Mouse (Mus musculus) ES-E14 (cell line): ENCODE measurements around the gene E2f6. TPM values are rescaled to one million over a fixed set of nuclear protein-coding genes. Genes with fewer than 3 reads are reported as not detected.

ENCODE experiments used
- DNase-seq: peaks from one replicate; pipeline ENCODE4 v3.0.0-alpha.2; 2013; ENCODE audit warnings: low read depth, low spot score
- H3K27ac ChIP-seq: 2 replicates; pipeline ENCODE4 v1.5.1; 2012; ENCODE audit warnings: low read depth, mild to moderate bottlenecking, low read length, moderate library complexity, mixed read lengths; ENCODE audit not compliant: poor library complexity, insufficient read depth, severe bottlenecking
- H3K36me3 ChIP-seq: 2 replicates; pipeline ENCODE4 v1.6.1; 2012; ENCODE audit warnings: mild to moderate bottlenecking, low read length, moderate library complexity, mixed read lengths; ENCODE audit not compliant: control insufficient read depth, poor library complexity, insufficient read depth, severe bottlenecking
- H3K4me1 ChIP-seq, 2 experiments: fragments of 150-350 bp in 1 of 2; sonication (generic) in 1 of 2; 2 replicates each; pipeline ENCODE4 v1.6.1; 2012; ENCODE audit warnings: low read length in 2 of 2, mild to moderate bottlenecking in 1 of 2, mixed read lengths in 1 of 2; ENCODE audit not compliant: control insufficient read depth in 2 of 2, insufficient read depth in 2 of 2, poor library complexity in 1 of 2
- H3K4me3 ChIP-seq, 2 experiments: fragments of 150-350 bp in 1 of 2; sonication (generic) in 1 of 2; 2 replicates each; pipeline ENCODE4 v1.5.1; 2012; ENCODE audit warnings: low read length in 2 of 2, low read depth in 1 of 2, mild to moderate bottlenecking in 1 of 2, mixed read lengths in 1 of 2; ENCODE audit not compliant: insufficient read depth in 1 of 2, poor library complexity in 1 of 2, severe bottlenecking in 1 of 2
- H3K9ac ChIP-seq: 2 replicates; pipeline ENCODE4 v1.6.1; 2012; ENCODE audit warnings: low read depth, mild to moderate bottlenecking, low read length, mixed read lengths; ENCODE audit not compliant: poor library complexity, insufficient read depth, severe bottlenecking
- H3K9me3 ChIP-seq: fragments of 150-350 bp; sonication (generic); 2 replicates; pipeline ENCODE4 v1.6.1; 2012; ENCODE audit warnings: low read depth, mild to moderate bottlenecking, low read length; ENCODE audit not compliant: control insufficient read depth, insufficient read depth
- CHD2 ChIP-seq: IDR thresholded peaks from 2 replicates; pipeline ENCODE4 v1.6.1; 2014; ENCODE audit warnings: mild to moderate bottlenecking, low read depth, low read length, inconsistent platforms
- HCFC1 ChIP-seq: IDR thresholded peaks from 2 replicates; pipeline ENCODE4 v1.6.1; 2012; ENCODE audit warnings: low read length, inconsistent platforms, borderline replicate concordance; ENCODE audit not compliant: insufficient read depth
- MAFK ChIP-seq: IDR thresholded peaks from 2 replicates; pipeline ENCODE4 v1.6.1; 2014; ENCODE audit warnings: mild to moderate bottlenecking, low read depth, low read length, inconsistent platforms; ENCODE audit not compliant: insufficient read depth
- ZC3H11A ChIP-seq: IDR thresholded peaks from 2 replicates; pipeline ENCODE4 v1.6.1; 2012; ENCODE audit warnings: low read depth, mild to moderate bottlenecking, inconsistent platforms, low read length, borderline replicate concordance
- ZNF384 ChIP-seq: IDR thresholded peaks from 2 replicates; pipeline ENCODE4 v1.6.1; 2012; ENCODE audit warnings: low read depth, low read length, inconsistent platforms
- in situ Hi-C, 2 experiments: fragments of 600-800 bp; cut with MboI; formaldehyde crosslinking; loops; one replicate each; pipeline ENCODE4 v1.15.1; 2025; ENCODE audit warnings: low sequenced_read_pairs in 2 of 2, inconsistent platforms in 1 of 2; ENCODE audit not compliant: unreplicated experiment in 2 of 2
- total RNA-seq: library from RNA; depleted of rRNA; stranded (reverse); fragments of 300-350 nt; gene quantifications from 2 replicates; pipeline ENCODE4 v1.2.3, GENCODE M21; 2012

Gene E2f6
- total RNA-seq, 1 experiment: 12.0 TPM

DNA sequence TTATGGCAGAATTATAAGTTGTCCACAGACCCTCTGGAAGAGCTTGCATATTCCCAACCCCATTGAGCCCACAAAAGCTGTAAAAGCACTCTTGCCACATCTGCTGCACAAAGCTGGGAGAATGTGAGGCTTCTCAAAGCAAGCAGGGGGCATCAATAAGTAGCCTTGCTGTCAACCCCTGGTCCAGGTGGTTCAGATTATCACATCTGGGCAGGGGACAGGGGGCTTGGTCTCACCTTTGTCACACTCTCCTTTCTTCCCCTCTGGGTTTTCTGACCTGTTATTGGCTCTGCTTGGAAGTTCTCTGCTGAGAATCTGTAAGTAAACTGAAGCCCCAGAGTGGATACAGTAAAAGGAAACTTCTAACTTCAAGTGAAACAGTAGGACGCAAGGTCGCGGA is 11.9 kb upstream of the E2f6 start:
- no peaks in the 10 kb centered on the region for H3K4me1 ChIP-seq
- no peak overlapping the region for H3K4me3 ChIP-seq
- no peak overlapping the region for H3K27ac ChIP-seq
- no peaks in the 10 kb centered on the region for H3K9me3 ChIP-seq
- no peaks in the 10 kb centered on the region for H3K36me3 ChIP-seq
- no peak overlapping the region for H3K9ac ChIP-seq
- TF ChIP-seq ZC3H11A (no peak), CHD2 (no peak), MAFK (no peak), HCFC1 (no peak), ZNF384 (no peak)
- DNase-seq: no peak
- in situ Hi-C loops: no loop called here

DNA sequence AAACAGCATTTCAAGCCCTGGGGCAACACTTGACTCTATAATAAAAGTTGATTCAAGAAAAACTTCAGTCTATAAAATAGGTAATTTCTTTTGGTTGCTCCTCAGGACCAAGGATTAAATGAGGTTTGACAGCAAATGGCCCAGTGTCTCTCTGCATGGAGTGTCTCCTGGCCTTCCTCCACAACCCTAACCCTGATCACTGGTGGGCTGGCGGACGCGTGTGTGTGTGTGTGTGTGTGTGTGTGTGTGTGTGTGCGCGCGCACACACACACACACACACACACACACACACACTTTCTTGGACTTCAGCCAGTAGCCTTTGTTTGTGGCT is 10.9 kb upstream of the E2f6 start:
- Histone ChIP-seq H3K9ac (no peak overlapping the region), H3K9me3 (no peaks in the 10 kb centered on the region), H3K36me3 (no peaks in the 10 kb centered on the region), H3K4me1 (no peaks in the 10 kb centered on the region), H3K4me3 (peak overlapping the region; percentile 61 to 74), H3K27ac (no peak overlapping the region)
- in situ Hi-C loops: loop anchor here in 1 of 2 experiments (10.0 kb wide), 1 partner anchor 85 kb away; no protein-coding TSS in a partner anchor
- DNase-seq: no peak
- TF ChIP-seq CHD2 (no peak), MAFK (no peak), ZC3H11A (no peak), ZNF384 (no peak), HCFC1 (no peak)

DNA sequence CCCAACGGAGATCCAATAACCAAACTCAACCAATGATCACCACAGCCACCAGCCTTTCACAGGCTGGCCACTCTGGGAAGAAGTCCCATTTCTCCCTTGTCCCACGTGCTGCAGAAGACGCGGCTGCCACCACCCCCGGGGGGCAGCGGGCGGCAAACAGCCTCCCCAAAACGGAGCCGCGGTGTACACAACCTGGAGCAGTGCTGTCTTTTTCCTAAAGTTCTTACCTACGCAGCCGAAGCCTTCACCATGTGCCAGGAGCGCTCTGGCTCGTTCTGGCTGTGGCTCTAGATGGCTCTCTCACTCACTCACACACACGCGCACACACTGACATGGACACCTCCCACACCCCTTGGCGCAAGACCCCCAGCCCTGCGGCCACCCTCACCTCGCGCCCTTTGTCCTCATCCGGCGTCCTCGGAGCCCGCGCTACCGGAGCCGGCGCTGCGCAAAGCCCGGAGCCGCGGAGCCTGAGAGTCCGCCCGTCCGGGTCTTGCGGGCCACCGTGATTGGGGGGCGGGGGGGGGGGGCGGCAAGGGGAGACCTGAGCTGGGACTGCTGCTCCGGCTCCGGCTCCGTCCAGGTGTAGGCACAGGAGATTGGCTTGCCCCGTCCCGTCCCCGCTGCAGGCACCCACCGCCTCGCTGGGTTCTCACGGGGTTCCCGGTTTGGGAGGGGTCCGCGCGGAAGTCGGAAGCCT is 10.4 kb upstream of the E2f6 start, which contains the start of gene Greb1:
Gene Greb1, minus strand, starts transcription at position 628 of the 700 bp plus-strand sequence.
- no peak for DNase-seq
- H3K4me3 ChIP-seq: peak within 1 kb of the TSS; percentile 61 to 82
- no peak within 1 kb of the TSS for H3K27ac ChIP-seq
- H3K9me3 ChIP-seq: no peaks in the 10 kb centered on the region
- in situ Hi-C loops: loop anchor here in 1 of 2 experiments (10.0 kb wide), 1 partner anchor 86 kb away; no protein-coding TSS in a partner anchor
- no peaks in the 10 kb centered on the region for H3K4me1 ChIP-seq
- no peaks in the 10 kb centered on the region for H3K36me3 ChIP-seq
- no peak for TF ChIP-seq CHD2
- no peak for TF ChIP-seq MAFK
- H3K9ac ChIP-seq: peak within 1 kb of the TSS; percentile 47

DNA sequence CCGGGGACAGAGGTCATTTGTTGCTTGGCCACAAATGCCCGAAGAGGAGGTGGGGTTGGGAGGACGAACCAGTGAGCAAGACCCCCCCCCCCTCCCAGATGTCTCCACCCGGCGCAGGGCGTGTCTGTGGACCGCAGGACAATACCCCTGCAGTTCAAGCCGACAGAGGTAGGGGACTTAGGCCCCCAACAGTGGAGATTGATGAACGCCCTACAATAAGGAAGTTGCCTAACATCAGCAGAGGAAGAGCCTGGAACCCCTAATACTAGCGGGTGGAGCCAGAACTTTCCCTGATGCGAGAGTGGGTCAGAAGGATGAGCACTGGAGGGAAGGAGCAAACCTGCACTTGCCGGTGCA is 9.8 kb upstream of the E2f6 start:
- H3K4me3 ChIP-seq: peak overlapping the region; percentile 61 to 82
- in situ Hi-C loops: loop anchor here in 1 of 2 experiments (10.0 kb wide), 1 partner anchor 86 kb away; no protein-coding TSS in a partner anchor
- H3K27ac ChIP-seq: no peak overlapping the region
- DNase-seq: no peak
- H3K9me3 ChIP-seq: no peaks in the 10 kb centered on the region
- H3K9ac ChIP-seq: no peak overlapping the region
- TF ChIP-seq ZNF384: no peak
- TF ChIP-seq MAFK: no peak
- no peak for TF ChIP-seq HCFC1
- TF ChIP-seq CHD2: no peak
- no peak for TF ChIP-seq ZC3H11A
- H3K36me3 ChIP-seq: no peaks in the 10 kb centered on the region
- H3K4me1 ChIP-seq: no peaks in the 10 kb centered on the region
